In genomic region chr12:103314640-103315361, GRCm38 (mm10) we compare ENCODE assay signal across 8 mouse cellular contexts. TPM values are rescaled to one million over a fixed set of nuclear protein-coding genes. Genes with fewer than 3 reads are reported as not detected.
DNase-seq lines count a peak whose midpoint lies in the region; ATAC-seq and TF ChIP-seq lines count a peak whose summit lies in the region.

No protein-coding gene starts in this region.

- peaks cover 3% of the 10 kb centered on the region; the same call in 1 of the 2 replicates for H3K27me3 ChIP-seq in hindbrain, embryonic 11.5 days (ENCODE audit: control insufficient read depth, insufficient read depth, low read length)

- no peaks in the 10 kb centered on the region for H3K36me3 ChIP-seq in hindbrain, embryonic 11.5 days (ENCODE audit: control insufficient read depth, insufficient read depth, low read length)

- peaks cover 10% of the 10 kb centered on the region for H3K4me1 ChIP-seq in hindbrain, embryonic 11.5 days (replicated peaks; ENCODE audit: control insufficient read depth, insufficient read depth, low read length)

- H3K4me3 ChIP-seq in left cerebral cortex, adult 2 months: peak overlapping the region; percentile 34
- H3K4me3 ChIP-seq in hindbrain, embryonic 11.5 days (ENCODE audit: low read depth, low read length): peak overlapping the region; percentile 39

- peak overlapping the region; percentile 69 for H3K4me2 ChIP-seq in hindbrain, embryonic 11.5 days (replicated peaks; ENCODE audit: low read depth, low read length)

- ATAC-seq in hindbrain, embryonic 11.5 days (ENCODE audit: low FRiP score): peak; percentile 82

- no peak overlapping the region for H3K27ac ChIP-seq in left cerebral cortex, adult 2 months
- peak overlapping the region; percentile 93 for H3K27ac ChIP-seq in hindbrain, embryonic 11.5 days (ENCODE audit: low read depth, low read length)

- 4% methylated on average over 24 of the region's 25 CpGs for WGBS in hindbrain, embryonic 11.5 days

- H3K9ac ChIP-seq in hindbrain, embryonic 11.5 days (ENCODE audit: low read depth, low read length): peak overlapping the region; percentile 62

- DNase-seq in left cerebral cortex, adult 2 months (ENCODE audit: extremely low spot score in 1 of 2, low spot score in 2 of 2): no peak
- no peak for DNase-seq in left cerebral cortex, adult 8-10 months (ENCODE audit: low spot score in 2 of 2)
- DNase-seq in embryo, embryonic 9.5 days (ENCODE audit: extremely low spot score): peak; percentile 80
- DNase-seq in hindbrain, embryonic 11.5 days (ENCODE audit: low spot score): peak; percentile 81
- peak; percentile 74 for DNase-seq in neural tube, embryonic 10.5 days (ENCODE audit: extremely low spot score, low spot score)
- no peak for DNase-seq in layer of hippocampus, adult 11-12 months (ENCODE audit: low spot score)
- DNase-seq in spleen, postnatal 14 days (ENCODE audit: low spot score in 2 of 2): no peak
- no peak for DNase-seq in ovary, postnatal 10 days (ENCODE audit: low spot score)

- intact Hi-C loops in left cerebral cortex, adult 2 months (cut with DNase I): no loop called here

- TF ChIP-seq CTCF in left cerebral cortex, adult 2 months (IDR thresholded peaks at IDR 0.05): no peak

- no peaks in the 10 kb centered on the region for H3K9me3 ChIP-seq in hindbrain, embryonic 11.5 days (ENCODE audit: control insufficient read depth, low read length)

RNA-seq across cellular contexts. Expression of gene Fam181a, which starts 4.0 kb away (rescaled TPM):
- total RNA-seq in left cerebral cortex, adult 2 months (2021): 1 to 10 TPM; 1.6 to 2.6 TPM
- total RNA-seq in left cerebral cortex, adult 8-10 months (2022): 1 to 10 TPM; 1.9 to 4.9 (median 3.1) TPM
- 16.6 and 23.8 TPM in 2 replicates for polyA plus RNA-seq in hindbrain, embryonic 11.5 days (2014; fragmentation: Nextera tagmentation; extraction: Ambion mirVana)

RNA-seq across cellular contexts. Expression of gene Asb2, which starts 41.0 kb away (rescaled TPM):
- 1 to 10 TPM; 3.3 to 3.7 TPM for total RNA-seq in left cerebral cortex, adult 2 months (2021)
- total RNA-seq in left cerebral cortex, adult 8-10 months (2022): 1 to 10 TPM; 4.2 to 7.1 (median 4.7) TPM
- polyA plus RNA-seq in hindbrain, embryonic 11.5 days (2014; fragmentation: Nextera tagmentation; extraction: Ambion mirVana): 0.54 and 1.0 TPM in 2 replicates

Comparison
In these comparisons a context has a peak if more than half of its experiments do, and no peak if none do; other contexts are left out.
1. DNase-seq: peak in embryo, embryonic 9.5 days (single experiment), hindbrain, embryonic 11.5 days (single experiment) and neural tube, embryonic 10.5 days (single experiment); none in left cerebral cortex, adult 2 months (0 of 2), left cerebral cortex, adult 8-10 months (0 of 2), layer of hippocampus, adult 11-12 months (single experiment), spleen, postnatal 14 days (0 of 2) and ovary, postnatal 10 days (single experiment).